In genomic region chr9:95451931-95452330, GRCm38 (mm10) we compare ENCODE assay signal across 20 mouse cellular contexts. TPM values are rescaled to one million over a fixed set of nuclear protein-coding genes. Genes with fewer than 3 reads are reported as not detected.
A peak's percentile ranks its signal among the peaks of the same experiment; 100 is the strongest.
DNase-seq lines count a peak whose midpoint lies in the region; ATAC-seq lines count a peak whose summit lies in the region.
"Had no signal": no experiment of that assay in that cellular context is flagged by ENCODE, and none has a peak within 500 bp of the region (broad histone marks: within the 10 kb centered on the region; RNA-seq: fewer than 3 reads in every experiment).

No protein-coding gene starts in this region.

- no peaks in the 10 kb centered on the region for H3K27me3 ChIP-seq in forebrain, embryonic 14.5 days (replicated peaks; ENCODE audit: control insufficient read depth, insufficient read depth, low read length)
- H3K27me3 ChIP-seq in forebrain, embryonic 11.5 days (ENCODE audit: control insufficient read depth, insufficient read depth, low read length), result no peaks in the 10 kb centered on the region
- H3K27me3 ChIP-seq in midbrain, embryonic 14.5 days (ENCODE audit: control insufficient read depth, insufficient read depth, low read length), result no peaks in the 10 kb centered on the region
- no peaks in the 10 kb centered on the region for H3K27me3 ChIP-seq in midbrain, embryonic 10.5 days (ENCODE audit: low read depth, poor library complexity, severe bottlenecking)
- H3K27me3 ChIP-seq: heart, embryonic 13.5 days had no signal

- H3K4me1 ChIP-seq in forebrain, embryonic 14.5 days (ENCODE audit: control insufficient read depth, insufficient read depth, low read length), result no peaks in the 10 kb centered on the region
- no peaks in the 10 kb centered on the region for H3K4me1 ChIP-seq in forebrain, embryonic 11.5 days (replicated peaks; ENCODE audit: control insufficient read depth, insufficient read depth, low read length)
- H3K4me1 ChIP-seq in midbrain, embryonic 14.5 days (ENCODE audit: control insufficient read depth, insufficient read depth, low read length), result no peaks in the 10 kb centered on the region
- no peaks in the 10 kb centered on the region for H3K4me1 ChIP-seq in midbrain, embryonic 10.5 days

- H3K4me2 ChIP-seq in forebrain, embryonic 14.5 days (ENCODE audit: low read length), result no peak overlapping the region
- H3K4me2 ChIP-seq in forebrain, embryonic 11.5 days (ENCODE audit: low read depth, low read length, severe bottlenecking), result no peak overlapping the region
- H3K4me2 ChIP-seq in midbrain, embryonic 14.5 days (ENCODE audit: low read length), result no peak overlapping the region
- H3K4me2 ChIP-seq: heart, embryonic 13.5 days; midbrain, embryonic 11.5 days had no signal

- H3K4me3 ChIP-seq in forebrain, embryonic 14.5 days (ENCODE audit: low read depth, low read length), result no peak overlapping the region
- no peak overlapping the region for H3K4me3 ChIP-seq in forebrain, embryonic 11.5 days (ENCODE audit: low read depth, low read length)
- no peak overlapping the region for H3K4me3 ChIP-seq in midbrain, embryonic 14.5 days (replicated peaks; ENCODE audit: low read depth, low read length)
- no peak overlapping the region for H3K4me3 ChIP-seq in midbrain, embryonic 10.5 days
- H3K4me3 ChIP-seq: gastrocnemius, adult 2 months; heart, embryonic 13.5 days had no signal

- no peaks in the 10 kb centered on the region for H3K9me3 ChIP-seq in forebrain, embryonic 14.5 days (replicated peaks; ENCODE audit: control insufficient read depth, low read length)
- H3K9me3 ChIP-seq in forebrain, embryonic 11.5 days (ENCODE audit: control insufficient read depth, low read length), result no peaks in the 10 kb centered on the region
- H3K9me3 ChIP-seq in midbrain, embryonic 14.5 days (ENCODE audit: control insufficient read depth, low read length), result no peaks in the 10 kb centered on the region
- H3K9me3 ChIP-seq in midbrain, embryonic 10.5 days (replicated peaks), result no peaks in the 10 kb centered on the region; the same call in 1 of the 2 replicates
- H3K9me3 ChIP-seq: heart, embryonic 13.5 days had no signal

- H3K36me3 ChIP-seq in forebrain, embryonic 14.5 days (ENCODE audit: control insufficient read depth, insufficient read depth, low read length), result peaks cover 8% of the 10 kb centered on the region; the same call in 1 of the 2 replicates
- H3K36me3 ChIP-seq in forebrain, embryonic 11.5 days (ENCODE audit: control insufficient read depth, insufficient read depth, low read length), result no peaks in the 10 kb centered on the region; the same call in 1 of the 2 replicates
- H3K36me3 ChIP-seq in midbrain, embryonic 14.5 days (ENCODE audit: control insufficient read depth, insufficient read depth, low read length), result 0 out of 2 replicates have a peak, but pooled peaks cover 4% of the 10 kb centered on the region
- peaks cover 12% of the 10 kb centered on the region for H3K36me3 ChIP-seq in midbrain, embryonic 10.5 days

- H3K27ac ChIP-seq in forebrain, embryonic 14.5 days (ENCODE audit: low read depth, low read length), result no peak overlapping the region
- no peak overlapping the region for H3K27ac ChIP-seq in forebrain, embryonic 11.5 days (ENCODE audit: low read depth, low read length)
- H3K27ac ChIP-seq in midbrain, embryonic 14.5 days (replicated peaks; ENCODE audit: low read depth, low read length), result no peak overlapping the region
- H3K27ac ChIP-seq in midbrain, embryonic 10.5 days (replicated peaks), result no peak overlapping the region
- H3K27ac ChIP-seq: gastrocnemius, adult 2 months; heart, embryonic 13.5 days had no signal

- WGBS in forebrain, embryonic 14.5 days, result 34% methylated on average over 3 of the region's 3 CpGs
- 75% methylated on average over 3 of the region's 3 CpGs for WGBS in forebrain, embryonic 11.5 days
- WGBS in midbrain, embryonic 14.5 days, result 55% methylated on average over 3 of the region's 3 CpGs
- WGBS in midbrain, embryonic 10.5 days, result 89% methylated on average over 3 of the region's 3 CpGs

- H3K9ac ChIP-seq in forebrain, embryonic 14.5 days (ENCODE audit: low read length), result no peak overlapping the region
- H3K9ac ChIP-seq in forebrain, embryonic 11.5 days (ENCODE audit: low read length), result no peak overlapping the region
- no peak overlapping the region for H3K9ac ChIP-seq in midbrain, embryonic 14.5 days (replicated peaks; ENCODE audit: low read length)
- H3K9ac ChIP-seq: heart, embryonic 13.5 days had no signal

- peak; percentile 28 for DNase-seq in adrenal gland, postnatal 10 days
- DNase-seq in adrenal gland, postnatal 25 days, result no peak
- DNase-seq in forebrain, embryonic 14.5 days (ENCODE audit: low spot score), result peak; percentile 62
- no peak for DNase-seq in forebrain, embryonic 11.5 days (ENCODE audit: low spot score)
- DNase-seq in midbrain, embryonic 14.5 days, result peak; percentile 18
- no peak for DNase-seq in midbrain, embryonic 10.5 days (ENCODE audit: low spot score)
- peak; percentile 56 for DNase-seq in fibroblast of lung, adult 2 months (ENCODE audit: low read depth)
- DNase-seq in kidney, postnatal 14 days, result no peak
- DNase-seq: gastrocnemius, adult 2 months; heart, postnatal 36 days; kidney, adult 2 months; kidney, postnatal 36 days; lung, adult 18-20 months; lung, postnatal 4 days; right cerebral cortex, adult 18-20 months; thymus, adult 18-20 months had no signal

- peak; percentile 57; the same call in 1 of the 2 replicates for ATAC-seq in forebrain, embryonic 14.5 days
- no peak for ATAC-seq in forebrain, embryonic 11.5 days (replicated peaks; ENCODE audit: low FRiP score)
- ATAC-seq in midbrain, embryonic 14.5 days (ENCODE audit: low FRiP score, low TSS enrichment), result no peak
- ATAC-seq: activated CD4-positive, CD25-positive, alpha-beta regulatory T cell, adult 4 months had no signal

RNA-seq across cellular contexts. Expression of gene Chst2, which starts 45.4 kb away (rescaled TPM):
- total RNA-seq in adrenal gland, postnatal 10 days (2021), result 10 to 100 TPM; 16.2 to 18.7 TPM
- 35.8 and 51.1 TPM in 2 replicates for total RNA-seq in adrenal gland, postnatal 25 days (2021)
- polyA plus RNA-seq in forebrain, embryonic 14.5 days (2014; fragmentation: Nextera tagmentation; extraction: Ambion mirVana), result 10.2 and 13.1 TPM in 2 replicates
- polyA plus RNA-seq in forebrain, embryonic 11.5 days (2014; fragmentation: Nextera tagmentation; extraction: Ambion mirVana), result 15.0 and 17.5 TPM in 2 replicates
- polyA plus RNA-seq in midbrain, embryonic 14.5 days (2014; fragmentation: Nextera tagmentation; extraction: Ambion mirVana), result 17.5 and 17.9 TPM in 2 replicates
- 8.8 TPM in 2 replicates for polyA plus RNA-seq in midbrain, embryonic 10.5 days (2016; fragmentation: Nextera tagmentation; extraction: Ambion mirVana)
- total RNA-seq: granulocyte monocyte progenitor cell, adult 5-6 weeks had no signal

RNA-seq across cellular contexts. Expression of gene U2surp, which starts 59.9 kb away (rescaled TPM):
- 10 to 100 TPM; 56.7 to 69.2 TPM for total RNA-seq in adrenal gland, postnatal 10 days (2021)
- total RNA-seq in adrenal gland, postnatal 25 days (2021), result 63.2 and 63.6 TPM in 2 replicates
- polyA plus RNA-seq in forebrain, embryonic 14.5 days (2014; fragmentation: Nextera tagmentation; extraction: Ambion mirVana), result 129 and 132 TPM in 2 replicates
- 130 and 159 TPM in 2 replicates for polyA plus RNA-seq in forebrain, embryonic 11.5 days (2014; fragmentation: Nextera tagmentation; extraction: Ambion mirVana)
- 136 and 137 TPM in 2 replicates for polyA plus RNA-seq in midbrain, embryonic 14.5 days (2014; fragmentation: Nextera tagmentation; extraction: Ambion mirVana)
- 134 and 139 TPM in 2 replicates for polyA plus RNA-seq in midbrain, embryonic 10.5 days (2016; fragmentation: Nextera tagmentation; extraction: Ambion mirVana)

Comparison
In these comparisons a context has a peak if more than half of its experiments do, and no peak if none do; other contexts are left out.
1. DNase-seq: peak in adrenal gland, postnatal 10 days (single experiment), forebrain, embryonic 14.5 days (single experiment), midbrain, embryonic 14.5 days (single experiment) and fibroblast of lung, adult 2 months (single experiment); none in adrenal gland, postnatal 25 days (single experiment), forebrain, embryonic 11.5 days (single experiment), midbrain, embryonic 10.5 days (single experiment) and kidney, postnatal 14 days (single experiment).